Mouse (Mus musculus) MEL (cell line): ENCODE measurements around the gene Itgae.

Experiments used
- CTCF ChIP-seq, 3 experiments: IDR thresholded peaks in 2 of 3; conservative IDR thresholded peaks in 1 of 3; 2 replicates each; pipeline ENCODE4 v1.5.1; 2011 to 2012; ENCODE audit warnings: low read length in 3 of 3, low read depth in 2 of 3, mild to moderate bottlenecking in 2 of 3, improper control_type of control experiment in 1 of 3, inconsistent platforms in 1 of 3, mixed read lengths in 1 of 3, moderate library complexity in 1 of 3; ENCODE audit not compliant: control insufficient read depth in 1 of 3, insufficient read depth in 1 of 3, poor library complexity in 1 of 3, severe bottlenecking in 1 of 3
- EP300 ChIP-seq, 2 experiments: IDR thresholded peaks; 2 replicates each; pipeline ENCODE4 v1.6.1; 2011; ENCODE audit warnings: improper control_type of control experiment in 2 of 2, low read length in 2 of 2, low read depth in 1 of 2, mild to moderate bottlenecking in 1 of 2
- ETS1 ChIP-seq: IDR thresholded peaks from 2 replicates; pipeline ENCODE4 v1.6.1; 2012; ENCODE audit warnings: low read depth, mild to moderate bottlenecking, inconsistent platforms, low read length, improper control_type of control experiment, moderate library complexity
- JUND ChIP-seq: IDR thresholded peaks from 2 replicates; pipeline ENCODE4 v1.6.1; 2011; ENCODE audit warnings: low read depth, mild to moderate bottlenecking, improper control_type of control experiment, low read length
- MAX ChIP-seq: IDR thresholded peaks from 2 replicates; pipeline ENCODE4 v1.6.1; 2011; ENCODE audit warnings: low read length, improper control_type of control experiment
- POLR2A ChIP-seq, 2 experiments: IDR thresholded peaks; 2 replicates each; pipeline ENCODE4 v1.6.1; 2011 to 2012; ENCODE audit warnings: low read length in 2 of 2, mild to moderate bottlenecking in 2 of 2, control low read depth in 1 of 2, improper control_type of control experiment in 1 of 2, low read depth in 1 of 2, moderate library complexity in 1 of 2; ENCODE audit not compliant: control insufficient read depth in 1 of 2, insufficient read depth in 1 of 2, poor library complexity in 1 of 2
- TCF12 ChIP-seq: IDR thresholded peaks from 2 replicates; pipeline ENCODE4 v1.6.1; 2014; ENCODE audit warnings: low read depth, mild to moderate bottlenecking, inconsistent platforms, low read length, improper control_type of control experiment, moderate library complexity
- ZC3H11A ChIP-seq: IDR thresholded peaks from 2 replicates; pipeline ENCODE4 v1.6.1; 2012; ENCODE audit warnings: low read depth, mild to moderate bottlenecking, inconsistent platforms, low read length, improper control_type of control experiment
- ZKSCAN1 ChIP-seq: IDR thresholded peaks from 2 replicates; pipeline ENCODE4 v1.6.1; 2012; ENCODE audit warnings: low read depth, mild to moderate bottlenecking, inconsistent platforms, low read length, improper control_type of control experiment, moderate library complexity

GRCm38 (mm10) chr11:73160811-73161200 lies 70.4 kb downstream of the Itgae start:
- TF ChIP-seq CTCF (IDR thresholded peaks at IDR 0.05 in 2 of 3, conservative IDR thresholded peaks at IDR 0.05 in 1 of 3; ENCODE audit: control insufficient read depth in 1 of 3, insufficient read depth in 1 of 3, low read depth in 2 of 3, low read length in 3 of 3, poor library complexity in 1 of 3, severe bottlenecking in 1 of 3) (no peak), POLR2A (IDR thresholded peaks at IDR 0.05; ENCODE audit: control insufficient read depth in 1 of 2, insufficient read depth in 1 of 2, low read depth in 1 of 2, low read length in 2 of 2, poor library complexity in 1 of 2) (no peak), JUND (no peak), ZC3H11A (no peak), ZKSCAN1 (no peak), MAX (no peak), EP300 (IDR thresholded peaks at IDR 0.05; ENCODE audit: low read depth in 1 of 2, low read length in 2 of 2) (no peak), ETS1 (no peak), TCF12 (no peak)
